8 mouse cellular contexts compared by ENCODE assay signal in genomic region chr3:144201794-144202573, GRCm38 (mm10). TPM values are rescaled to one million over a fixed set of nuclear protein-coding genes. Genes with fewer than 3 reads are reported as not detected.
DNase-seq lines count a peak whose midpoint lies in the region; ATAC-seq and TF ChIP-seq lines count a peak whose summit lies in the region.

No protein-coding gene starts in this region.

- peak; percentile 71 for DNase-seq in 3T3-L1 (ENCODE audit: low read depth, low spot score)
- DNase-seq in adrenal gland, postnatal 10 days: peak; percentile 93
- DNase-seq in kidney, postnatal 0 days (ENCODE audit: low spot score): peak; percentile 89
- peak; percentile 82 for DNase-seq in lung, adult 2 months
- DNase-seq in testis, postnatal 14 days (ENCODE audit: low spot score): peak; percentile 81

- under 1% methylated on average over 54 of the region's 64 CpGs for WGBS in embryonic facial prominence, embryonic 12.5 days
- under 1% methylated on average over 54 of the region's 64 CpGs for WGBS in heart, embryonic 13.5 days
- 1% methylated on average over 57 of the region's 64 CpGs for WGBS in kidney, postnatal 0 days
- under 1% methylated on average over 64 of the region's 64 CpGs for WGBS in lung, adult 2 months
- under 1% methylated on average over 51 of the region's 64 CpGs for WGBS in neural tube, embryonic 15.5 days

- H3K36me3 ChIP-seq in embryonic facial prominence, embryonic 12.5 days: peaks cover 4% of the 10 kb centered on the region; the same call in 1 of the 2 replicates
- H3K36me3 ChIP-seq in heart, embryonic 13.5 days: peaks cover 18% of the 10 kb centered on the region
- no peaks in the 10 kb centered on the region for H3K36me3 ChIP-seq in kidney, postnatal 0 days (ENCODE audit: insufficient read depth, low read length)
- H3K36me3 ChIP-seq in neural tube, embryonic 15.5 days: no peaks in the 10 kb centered on the region

- H3K4me1 ChIP-seq in embryonic facial prominence, embryonic 12.5 days: peaks cover 38% of the 10 kb centered on the region; the same call in 1 of the 2 replicates
- H3K4me1 ChIP-seq in heart, embryonic 13.5 days: peaks cover 49% of the 10 kb centered on the region
- peaks cover 3% of the 10 kb centered on the region; the same call in 1 of the 2 replicates for H3K4me1 ChIP-seq in kidney, postnatal 0 days (replicated peaks; ENCODE audit: insufficient read depth, low read length)
- peaks cover 15% of the 10 kb centered on the region for H3K4me1 ChIP-seq in lung, adult 2 months (ENCODE audit: control insufficient read depth, insufficient read depth, low read length)
- peaks cover 56% of the 10 kb centered on the region for H3K4me1 ChIP-seq in neural tube, embryonic 15.5 days

- peak overlapping the region; percentile 75 for H3K4me3 ChIP-seq in embryonic facial prominence, embryonic 12.5 days
- peak overlapping the region; percentile 94 for H3K4me3 ChIP-seq in heart, embryonic 13.5 days
- H3K4me3 ChIP-seq in kidney, postnatal 0 days (replicated peaks; ENCODE audit: low read depth, low read length): peak overlapping the region; percentile 80
- H3K4me3 ChIP-seq in lung, adult 2 months (replicated peaks; ENCODE audit: extremely low read depth, low read depth, low read length): peak overlapping the region; percentile 88
- peak overlapping the region; percentile 81 for H3K4me3 ChIP-seq in neural tube, embryonic 15.5 days (replicated peaks)

- H3K27ac ChIP-seq in embryonic facial prominence, embryonic 12.5 days: peak overlapping the region; percentile 92
- H3K27ac ChIP-seq in heart, embryonic 13.5 days (replicated peaks): peak overlapping the region; percentile 99
- peak overlapping the region; percentile 98 for H3K27ac ChIP-seq in kidney, postnatal 0 days
- H3K27ac ChIP-seq in neural tube, embryonic 15.5 days (replicated peaks): peak overlapping the region; percentile 97

- no peaks in the 10 kb centered on the region for H3K27me3 ChIP-seq in embryonic facial prominence, embryonic 12.5 days
- H3K27me3 ChIP-seq in heart, embryonic 13.5 days (replicated peaks): no peaks in the 10 kb centered on the region
- no peaks in the 10 kb centered on the region for H3K27me3 ChIP-seq in kidney, postnatal 0 days (ENCODE audit: insufficient read depth, low read length)
- H3K27me3 ChIP-seq in neural tube, embryonic 15.5 days (replicated peaks): no peaks in the 10 kb centered on the region

- TF ChIP-seq CTCF in kidney, postnatal 0 days (IDR thresholded peaks at IDR 0.05; ENCODE audit: low read depth): peak; percentile 22; the same call in 1 of the 2 replicates
- TF ChIP-seq CTCF in lung, adult 2 months (IDR thresholded peaks at IDR 0.05; ENCODE audit: insufficient read depth, low read length): no peak

- no peaks in the 10 kb centered on the region for H3K9me3 ChIP-seq in embryonic facial prominence, embryonic 12.5 days
- no peaks in the 10 kb centered on the region for H3K9me3 ChIP-seq in heart, embryonic 13.5 days
- H3K9me3 ChIP-seq in kidney, postnatal 0 days (replicated peaks; ENCODE audit: low read length): no peaks in the 10 kb centered on the region
- no peaks in the 10 kb centered on the region for H3K9me3 ChIP-seq in neural tube, embryonic 15.5 days (replicated peaks)

- peak; percentile 11; the same call in 1 of the 2 replicates for ATAC-seq in embryonic facial prominence, embryonic 12.5 days (ENCODE audit: insufficient number of reproducible peaks, insufficient read depth, low FRiP score, low TSS enrichment)
- peak; percentile 67 for ATAC-seq in heart, embryonic 13.5 days (ENCODE audit: extremely low read depth, insufficient number of reproducible peaks, low FRiP score, low TSS enrichment)
- ATAC-seq in kidney, postnatal 0 days (replicated peaks; ENCODE audit: low FRiP score, low read depth): peak; percentile 19
- 0 out of 2 replicates have a peak, but pooled peaks have one; percentile 13 for ATAC-seq in neural tube, embryonic 15.5 days (ENCODE audit: low FRiP score)

- TF ChIP-seq POLR2A in lung, adult 2 months (IDR thresholded peaks at IDR 0.05; ENCODE audit: borderline replicate concordance, extremely low read depth, low read depth, low read length): peak; percentile 50; the same call in 1 of the 2 replicates

- H3K9ac ChIP-seq in embryonic facial prominence, embryonic 12.5 days: peak overlapping the region; percentile 94
- peak overlapping the region; percentile 99 for H3K9ac ChIP-seq in heart, embryonic 13.5 days
- peak overlapping the region; percentile 83 for H3K9ac ChIP-seq in kidney, postnatal 0 days (ENCODE audit: low read depth, low read length)
- peak overlapping the region; percentile 94 for H3K9ac ChIP-seq in neural tube, embryonic 15.5 days (replicated peaks)

- peak overlapping the region; percentile 82 for H3K4me2 ChIP-seq in embryonic facial prominence, embryonic 12.5 days (replicated peaks)
- H3K4me2 ChIP-seq in heart, embryonic 13.5 days: peak overlapping the region; percentile 97
- peak overlapping the region; percentile 93 for H3K4me2 ChIP-seq in kidney, postnatal 0 days (ENCODE audit: low read length)
- H3K4me2 ChIP-seq in neural tube, embryonic 15.5 days: peak overlapping the region; percentile 70

RNA-seq across cellular contexts. Expression of gene Lmo4, which starts 3.0 kb away (rescaled TPM):
- total RNA-seq in adrenal gland, postnatal 10 days (2021): 10 to 100 TPM; 63.1 to 65.6 TPM
- polyA plus RNA-seq in embryonic facial prominence, embryonic 12.5 days (2016; fragmentation: Nextera tagmentation; extraction: Ambion mirVana): 84.0 and 91.2 TPM in 2 replicates
- polyA plus RNA-seq in heart, embryonic 13.5 days (2015; fragmentation: Nextera tagmentation; extraction: Ambion mirVana): 37.4 and 47.1 TPM in 2 replicates
- 53.2 and 55.3 TPM in 2 replicates for polyA plus RNA-seq in kidney, postnatal 0 days (2015; fragmentation: Nextera tagmentation; extraction: Ambion mirVana)
- polyA plus RNA-seq in lung, adult 2 months (2012; rRNA removed): 68.5 and 71.7 TPM in 2 replicates
- polyA plus RNA-seq in neural tube, embryonic 15.5 days (2015; fragmentation: Nextera tagmentation; extraction: Ambion mirVana): 82.3 and 96.5 TPM in 2 replicates

Comparison
In these comparisons a context has a peak if more than half of its experiments do, and no peak if none do; other contexts are left out.
1. Peak in every context shown above with its lines: DNase-seq, ATAC-seq, H3K4me3 ChIP-seq and H3K27ac ChIP-seq.
2. ATAC-seq: peak in every context shown above with its lines; median percentile 67 in heart, embryonic 13.5 days; 19 in kidney, postnatal 0 days; 13 in neural tube, embryonic 15.5 days; 11 in embryonic facial prominence, embryonic 12.5 days.